Mouse (Mus musculus) neural tube, embryonic 12.5 days (tissue): ENCODE measurements around the gene Nav2. TPM values are rescaled to one million over a fixed set of nuclear protein-coding genes. Genes with fewer than 3 reads are reported as not detected.

ENCODE experiments used
- ATAC-seq: fragments of 200-750 bp; cut with Nextera tagmentation; 2 replicates; pipeline ENCODE4 v1.8.0; 2017; ENCODE audit warnings: low read depth, mild to moderate bottlenecking, moderate TSS enrichment, moderate library complexity; ENCODE audit not compliant: low FRiP score
- H3K27ac ChIP-seq: fragments of 300-500 bp; sonication (generic); 2 replicates; pipeline ENCODE4 v1.5.1; 2016
- H3K27me3 ChIP-seq: fragments of 300-500 bp; sonication (generic); replicated peaks from 2 replicates; pipeline ENCODE4 v1.6.1; 2016; ENCODE audit warnings: mild to moderate bottlenecking
- H3K36me3 ChIP-seq: fragments of 300-500 bp; sonication (generic); 2 replicates; pipeline ENCODE4 v1.6.1; 2016; ENCODE audit warnings: mild to moderate bottlenecking
- H3K4me1 ChIP-seq: fragments of 300-500 bp; sonication (generic); 2 replicates; pipeline ENCODE4 v1.6.1; 2016
- H3K4me2 ChIP-seq: fragments of 300-500 bp; sonication (generic); replicated peaks from 2 replicates; pipeline ENCODE4 v1.6.1; 2016; ENCODE audit warnings: mild to moderate bottlenecking
- H3K4me3 ChIP-seq: fragments of 300-500 bp; sonication (generic); 2 replicates; pipeline ENCODE4 v1.5.1; 2016
- H3K9ac ChIP-seq: fragments of 300-500 bp; sonication (generic); 2 replicates; pipeline ENCODE4 v1.6.1; 2016; ENCODE audit warnings: mild to moderate bottlenecking
- H3K9me3 ChIP-seq: fragments of 300-500 bp; sonication (generic); 2 replicates; pipeline ENCODE4 v1.6.1; 2016; ENCODE audit warnings: mild to moderate bottlenecking
- whole genome bisulfite sequencing: fragments of 180-500 bp; shearing (Covaris S2); methylation state at CpG from one replicate; pipeline ENCODE4 v1.1.7; 2016; 5-methylcytosine and 5-hydroxymethylcytosine counted together
- polyA plus RNA-seq: library from polyadenylated mRNA; unstranded; fragments of >200 nt; fragmentation: Nextera tagmentation; extraction: Ambion mirVana; gene quantifications from 2 replicates; pipeline ENCODE4 v1.2.1, GENCODE M21; 2016

Nav2 gene
- polyA plus RNA-seq, 1 experiment from 2014 or later, result 25.2 TPM

GRCm38 (mm10) chr7:49382884-49383283 is 474.4 kb downstream of the Nav2 start:
- peaks cover 8% of the 10 kb centered on the region for H3K4me1 ChIP-seq
- no peaks in the 10 kb centered on the region for H3K27me3 ChIP-seq
- ATAC-seq, result 0 out of 2 replicates have a peak, but pooled peaks have one; percentile 33
- H3K27ac ChIP-seq, result no peak overlapping the region
- H3K4me2 ChIP-seq, result no peak overlapping the region
- H3K36me3 ChIP-seq, result no peaks in the 10 kb centered on the region
- no peaks in the 10 kb centered on the region for H3K9me3 ChIP-seq
- no peak overlapping the region for H3K9ac ChIP-seq
- H3K4me3 ChIP-seq, result no peak overlapping the region
- WGBS, result 35% methylated on average over 10 of the region's 10 CpGs

GRCm38 (mm10) chr7:49388137-49388536 is 479.6 kb downstream of the Nav2 start:
- ATAC-seq, result no peak
- Histone ChIP-seq H3K4me1 (peaks cover 31% of the 10 kb centered on the region), H3K4me3 (no peak overlapping the region), H3K4me2 (no peak overlapping the region), H3K9ac (no peak overlapping the region), H3K9me3 (no peaks in the 10 kb centered on the region), H3K27ac (no peak overlapping the region), H3K36me3 (no peaks in the 10 kb centered on the region), H3K27me3 (no peaks in the 10 kb centered on the region)
- 32% methylated on average over 2 of the region's 2 CpGs for WGBS

DNA sequence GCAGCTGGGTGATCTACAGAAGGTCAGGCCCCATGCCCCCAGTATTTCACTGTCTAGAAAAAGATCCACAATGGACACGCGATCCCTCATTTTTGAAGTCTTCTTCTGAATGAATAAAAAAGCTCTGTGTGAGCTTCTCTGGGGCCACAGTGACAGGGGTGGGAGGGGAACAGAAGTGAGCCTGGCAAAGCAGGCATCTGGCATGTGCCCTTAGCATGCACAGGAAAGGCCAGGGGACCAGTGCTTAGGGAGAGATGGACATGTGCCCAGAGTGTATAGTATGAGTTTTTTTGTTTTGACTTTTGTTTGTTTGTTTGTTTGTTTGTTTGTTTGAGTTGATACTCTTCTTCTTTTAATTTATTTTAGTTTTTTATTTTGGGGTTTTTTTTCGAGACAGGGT is 481.8 kb downstream of the Nav2 start:
- H3K4me2 ChIP-seq, result no peak overlapping the region
- no peaks in the 10 kb centered on the region for H3K9me3 ChIP-seq
- no peak overlapping the region for H3K4me3 ChIP-seq
- no peak for ATAC-seq
- H3K9ac ChIP-seq, result no peak overlapping the region
- no peaks in the 10 kb centered on the region for H3K27me3 ChIP-seq
- no peak overlapping the region for H3K27ac ChIP-seq
- peaks cover 33% of the 10 kb centered on the region for H3K4me1 ChIP-seq
- WGBS, result 56% methylated on average over 3 of the region's 3 CpGs
- no peaks in the 10 kb centered on the region for H3K36me3 ChIP-seq

DNA sequence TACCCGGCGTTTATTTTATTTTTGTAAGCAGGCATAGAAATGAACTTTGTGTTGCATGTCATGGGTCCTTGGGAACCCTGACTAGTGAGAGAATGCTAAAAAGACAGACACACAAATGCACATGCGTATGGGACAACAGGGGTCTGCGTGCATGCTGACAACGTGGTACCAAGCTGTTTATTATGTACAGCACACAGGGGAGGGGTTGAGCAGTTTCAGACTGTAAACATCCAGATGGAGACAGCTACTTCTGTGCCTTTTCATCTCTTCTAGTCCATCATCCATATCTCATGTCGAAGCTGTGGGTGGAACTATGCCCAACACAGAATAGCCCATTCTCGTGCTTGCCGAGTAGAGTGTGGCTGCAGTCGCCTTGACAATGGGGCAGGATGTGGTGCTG is 482.3 kb downstream of the Nav2 start:
- H3K36me3 ChIP-seq, result no peaks in the 10 kb centered on the region
- ATAC-seq, result no peak
- peaks cover 33% of the 10 kb centered on the region for H3K4me1 ChIP-seq
- H3K9me3 ChIP-seq, result no peaks in the 10 kb centered on the region
- no peak overlapping the region for H3K4me2 ChIP-seq
- WGBS, result 57% methylated on average over 9 of the region's 9 CpGs
- no peak overlapping the region for H3K27ac ChIP-seq
- H3K4me3 ChIP-seq, result no peak overlapping the region
- no peak overlapping the region for H3K9ac ChIP-seq
- no peaks in the 10 kb centered on the region for H3K27me3 ChIP-seq

DNA sequence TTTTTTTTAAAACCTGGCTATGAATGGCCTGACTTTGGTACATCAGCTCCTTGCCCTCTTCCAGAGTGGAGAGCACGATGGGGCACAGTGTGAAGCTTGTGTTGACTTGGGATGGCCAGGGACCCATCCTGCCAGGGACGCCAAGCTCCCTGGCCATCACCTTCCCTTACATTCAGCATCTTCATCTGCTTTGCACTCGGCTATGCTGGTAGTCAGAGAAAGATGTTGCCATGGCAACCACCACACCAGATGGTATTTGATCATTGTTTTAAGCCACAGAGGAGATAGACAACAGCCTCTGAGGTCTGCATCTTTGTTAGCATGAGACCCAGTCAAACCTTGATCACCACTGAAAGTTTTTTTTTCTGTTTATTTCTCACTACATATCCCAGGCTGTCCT is 483.7 kb downstream of the Nav2 start:
- H3K27ac ChIP-seq, result no peak overlapping the region
- no peak overlapping the region for H3K4me3 ChIP-seq

DNA sequence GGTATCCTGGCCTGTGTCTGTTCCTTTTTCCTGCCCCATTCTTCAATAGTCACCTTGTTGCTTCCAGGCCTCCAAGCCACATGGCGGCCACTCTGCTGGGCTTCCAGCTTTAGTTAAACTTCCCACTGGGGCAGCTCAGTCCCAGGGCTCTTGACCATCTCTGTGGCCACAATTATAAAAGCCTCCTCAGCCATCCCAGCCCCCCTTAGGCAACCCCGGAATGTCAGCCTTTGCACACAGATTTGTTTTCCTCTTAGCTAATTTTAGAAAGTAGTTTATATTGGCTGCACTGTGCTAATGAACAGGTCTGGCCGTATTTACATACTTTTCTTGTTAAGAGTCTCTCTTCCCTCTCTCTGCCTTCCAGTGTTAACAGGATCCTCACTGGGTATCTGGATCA is 484.3 kb downstream of the Nav2 start:
- no peak overlapping the region for H3K9ac ChIP-seq
- ATAC-seq, result no peak
- WGBS, result 80% methylated on average over 3 of the region's 3 CpGs
- peaks cover 49% of the 10 kb centered on the region for H3K4me1 ChIP-seq
- no peaks in the 10 kb centered on the region for H3K9me3 ChIP-seq
- no peak overlapping the region for H3K4me3 ChIP-seq
- H3K36me3 ChIP-seq, result no peaks in the 10 kb centered on the region
- no peak overlapping the region for H3K27ac ChIP-seq
- H3K4me2 ChIP-seq, result no peak overlapping the region
- H3K27me3 ChIP-seq, result no peaks in the 10 kb centered on the region

More for the DNA sequence above, 483.7 kb downstream of the Nav2 start:
- H3K27me3 ChIP-seq, result no peaks in the 10 kb centered on the region
- no peak for ATAC-seq
- no peak overlapping the region for H3K9ac ChIP-seq
- H3K4me1 ChIP-seq, result peaks cover 43% of the 10 kb centered on the region
- WGBS, result 48% methylated on average over 3 of the region's 3 CpGs
- no peak overlapping the region for H3K4me2 ChIP-seq
- H3K9me3 ChIP-seq, result no peaks in the 10 kb centered on the region
- no peaks in the 10 kb centered on the region for H3K36me3 ChIP-seq

- H3K4me2 ChIP-seq, result no peak overlapping the region
- H3K27ac ChIP-seq, result no peak overlapping the region
- H3K36me3 ChIP-seq, result no peaks in the 10 kb centered on the region
- H3K4me3 ChIP-seq, result no peak overlapping the region
- no peaks in the 10 kb centered on the region for H3K9me3 ChIP-seq
- ATAC-seq, result no peak
- peaks cover 49% of the 10 kb centered on the region for H3K4me1 ChIP-seq
- WGBS, result 92% methylated on average over 7 of the region's 7 CpGs
- no peak overlapping the region for H3K9ac ChIP-seq
- H3K27me3 ChIP-seq, result no peaks in the 10 kb centered on the region
These were observed 485.3 kb downstream of the Nav2 start for GRCm38 (mm10) chr7:49393857-49394256.

DNA sequence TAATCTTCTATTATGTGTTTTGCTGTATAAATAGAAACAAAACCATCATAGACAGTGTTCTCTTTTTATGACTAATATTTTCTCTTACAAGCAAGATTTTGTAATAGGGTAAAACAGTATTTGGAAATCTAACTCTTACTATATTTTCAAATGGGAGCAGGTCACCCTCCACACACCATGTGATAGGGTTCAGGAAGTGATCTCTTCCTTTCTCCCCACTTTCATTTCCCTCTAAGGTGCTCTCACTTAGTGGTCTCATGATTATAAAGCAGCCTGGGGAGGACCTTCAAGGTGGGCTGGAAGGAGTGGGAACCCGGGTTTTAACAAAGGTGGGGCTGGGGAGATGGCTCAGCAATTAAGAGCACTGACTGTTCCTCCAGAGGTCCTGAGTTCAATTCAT is 487.7 kb downstream of the Nav2 start:
- WGBS, result 65% methylated on average over 1 of the region's 1 CpGs
- Histone ChIP-seq H3K27me3 (no peaks in the 10 kb centered on the region), H3K4me1 (peaks cover 38% of the 10 kb centered on the region)

GRCm38 (mm10) chr7:49397441-49398003 is 489.0 kb downstream of the Nav2 start:
- no peak overlapping the region for H3K27ac ChIP-seq

More for the DNA sequence above, 487.7 kb downstream of the Nav2 start:
- ATAC-seq, result no peak
- no peak overlapping the region for H3K4me3 ChIP-seq
- no peak overlapping the region for H3K4me2 ChIP-seq
- H3K9me3 ChIP-seq, result no peaks in the 10 kb centered on the region
- no peak overlapping the region for H3K9ac ChIP-seq
- no peaks in the 10 kb centered on the region for H3K36me3 ChIP-seq
- H3K27ac ChIP-seq, result no peak overlapping the region

DNA sequence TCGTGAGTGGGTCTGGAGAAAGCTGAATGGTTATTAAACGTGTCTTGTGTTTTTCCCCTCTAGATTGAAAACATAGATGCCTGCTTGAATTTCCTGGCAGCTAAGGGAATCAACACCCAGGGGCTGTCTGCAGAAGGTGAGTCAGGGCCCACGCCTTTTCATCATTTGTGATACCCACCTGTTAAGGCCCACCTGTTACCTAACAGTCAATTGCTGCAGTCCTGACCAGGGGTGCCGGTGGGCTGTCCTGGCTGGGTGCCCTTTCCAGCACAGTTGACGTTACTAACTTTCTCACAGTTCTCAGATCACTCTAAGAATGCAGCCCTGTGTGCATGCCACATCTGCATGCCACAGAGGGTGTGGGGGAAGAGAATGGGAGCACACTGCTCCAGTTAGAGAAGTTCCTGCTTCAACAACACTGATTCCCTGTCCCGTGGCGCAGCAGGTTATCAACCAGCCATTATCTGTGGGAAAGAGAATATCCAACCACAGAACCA is 489.6 kb downstream of the Nav2 start:
- H3K4me1 ChIP-seq, result peaks cover 19% of the 10 kb centered on the region
- no peak for ATAC-seq
- WGBS, result 84% methylated on average over 7 of the region's 7 CpGs
- H3K9ac ChIP-seq, result no peak overlapping the region
- no peaks in the 10 kb centered on the region for H3K9me3 ChIP-seq
- no peak overlapping the region for H3K4me3 ChIP-seq
- no peaks in the 10 kb centered on the region for H3K36me3 ChIP-seq
- H3K4me2 ChIP-seq, result no peak overlapping the region
- H3K27me3 ChIP-seq, result no peaks in the 10 kb centered on the region
- H3K27ac ChIP-seq, result no peak overlapping the region

More at GRCm38 (mm10) chr7:49397441-49398003, 489.0 kb downstream of the Nav2 start:
- Histone ChIP-seq H3K27me3 (no peaks in the 10 kb centered on the region), H3K9me3 (no peaks in the 10 kb centered on the region), H3K4me1 (peaks cover 25% of the 10 kb centered on the region), H3K4me3 (no peak overlapping the region), H3K36me3 (no peaks in the 10 kb centered on the region), H3K9ac (no peak overlapping the region), H3K4me2 (no peak overlapping the region)
- WGBS, result 74% methylated on average over 17 of the region's 17 CpGs
- no peak for ATAC-seq

DNA sequence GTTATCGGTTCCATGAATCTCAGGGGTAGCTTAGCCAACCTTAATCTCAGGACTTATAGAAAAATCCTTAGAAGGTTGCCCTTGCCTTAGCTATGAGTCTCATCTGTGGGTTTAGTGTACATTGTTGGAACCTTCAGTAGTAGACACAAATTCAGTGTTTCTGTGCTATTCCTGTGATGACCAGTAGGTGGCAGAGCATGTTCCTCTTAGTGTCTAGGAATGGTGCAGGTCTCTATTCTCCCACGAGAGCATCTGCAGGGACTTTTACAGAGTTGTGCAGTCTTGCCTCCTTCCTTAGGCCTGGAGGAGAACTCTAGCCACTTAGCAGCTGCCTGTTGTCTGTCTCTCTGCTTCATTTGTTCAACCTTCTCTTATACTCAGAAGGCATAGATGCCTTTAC is 490.8 kb downstream of the Nav2 start:
- Histone ChIP-seq H3K27me3 (no peaks in the 10 kb centered on the region), H3K4me3 (no peak overlapping the region), H3K4me1 (peaks cover 16% of the 10 kb centered on the region), H3K9ac (no peak overlapping the region), H3K36me3 (no peaks in the 10 kb centered on the region), H3K4me2 (no peak overlapping the region), H3K27ac (no peak overlapping the region), H3K9me3 (no peaks in the 10 kb centered on the region)
- 46% methylated on average over 2 of the region's 2 CpGs for WGBS
- peak; percentile 49 for ATAC-seq

DNA sequence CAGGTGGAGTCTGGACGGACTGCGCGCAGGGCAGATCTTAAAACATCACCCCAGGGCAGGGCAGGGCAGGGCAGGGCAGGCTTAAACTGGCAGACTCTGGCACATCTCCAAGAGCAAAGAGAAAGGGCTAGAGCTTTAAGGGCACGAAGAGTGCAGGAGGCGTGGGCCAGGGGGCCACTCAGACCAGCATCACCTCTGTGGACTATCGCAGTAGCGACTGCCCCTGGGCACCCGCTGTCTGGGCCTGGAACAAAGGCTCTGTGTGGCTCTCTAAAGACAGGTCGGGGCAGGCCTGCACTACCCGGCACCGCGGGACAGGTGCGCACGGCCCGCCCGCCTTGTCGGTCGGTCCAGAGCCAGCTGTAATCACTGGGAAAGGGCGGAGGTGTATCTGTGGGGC is 491.9 kb downstream of the Nav2 start:
- no peak overlapping the region for H3K4me3 ChIP-seq
- no peaks in the 10 kb centered on the region for H3K27me3 ChIP-seq
- 91% methylated on average over 19 of the region's 19 CpGs for WGBS
- H3K36me3 ChIP-seq, result no peaks in the 10 kb centered on the region
- no peaks in the 10 kb centered on the region for H3K9me3 ChIP-seq
- ATAC-seq, result no peak
- no peak overlapping the region for H3K27ac ChIP-seq
- no peak overlapping the region for H3K4me2 ChIP-seq
- peaks cover 16% of the 10 kb centered on the region for H3K4me1 ChIP-seq
- no peak overlapping the region for H3K9ac ChIP-seq

GRCm38 (mm10) chr7:49402526-49402925 is 494.0 kb downstream of the Nav2 start:
- Histone ChIP-seq H3K9ac (no peak overlapping the region), H3K36me3 (no peaks in the 10 kb centered on the region), H3K9me3 (no peaks in the 10 kb centered on the region), H3K4me2 (no peak overlapping the region), H3K4me3 (no peak overlapping the region), H3K27me3 (no peaks in the 10 kb centered on the region), H3K4me1 (peaks cover 3% of the 10 kb centered on the region), H3K27ac (no peak overlapping the region)
- 95% methylated on average over 5 of the region's 5 CpGs for WGBS
- no peak for ATAC-seq
